Mouse (Mus musculus): ENCODE results near the gene Ppih.
"Not testable (repeated sequence)": the region's sequence is repeated elsewhere in the genome, so short reads cannot be mapped to it uniquely, and the experiment has no call there.

Ppih gene

DNA sequence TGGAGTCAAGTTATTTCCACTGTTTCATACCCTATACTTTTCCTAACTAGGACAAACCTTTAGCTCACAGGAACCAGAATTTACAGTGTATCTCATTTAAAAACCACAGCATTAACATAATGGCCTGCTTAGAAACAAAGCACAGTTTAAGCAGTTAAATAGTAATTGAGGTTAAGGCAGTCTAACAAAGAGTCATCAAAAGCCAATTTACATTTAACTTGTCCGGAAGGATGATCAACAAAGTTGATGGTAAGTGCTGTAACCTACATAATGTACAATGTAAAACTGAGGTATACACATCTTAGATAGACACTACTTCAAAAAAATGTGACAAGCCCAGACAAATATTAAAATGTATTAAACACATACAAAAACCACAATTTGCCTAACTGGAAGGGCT is 28.4 kb downstream of the Ppih start:
- no peak for DNase-seq (ENCODE audit: low spot score)

DNA sequence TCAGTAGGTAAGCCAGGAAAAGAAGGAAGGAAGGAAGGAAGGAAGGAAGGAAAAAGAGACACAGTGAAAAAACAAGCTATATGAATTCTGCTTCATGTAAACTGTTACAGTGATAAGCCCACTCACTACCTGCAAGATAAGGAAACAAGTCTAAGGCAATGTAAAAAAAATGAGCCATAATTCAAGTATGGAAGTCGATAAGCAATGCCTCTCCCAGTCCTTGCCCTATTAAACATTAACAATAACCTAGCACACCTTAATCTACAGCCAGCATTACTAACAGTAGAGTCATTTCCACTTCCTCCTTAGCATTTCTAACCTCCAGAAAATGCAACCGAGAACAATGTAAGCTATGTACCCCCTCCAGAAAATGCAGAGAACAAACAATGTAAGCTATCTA is 35.0 kb downstream of the Ppih start:
- DNase-seq (ENCODE audit: low spot score) = no peak

- no peak for DNase-seq (ENCODE audit: low spot score)
These were observed 35.5 kb downstream of the Ppih start for GRCm38 (mm10) chr4:119284861-119285260.

DNA sequence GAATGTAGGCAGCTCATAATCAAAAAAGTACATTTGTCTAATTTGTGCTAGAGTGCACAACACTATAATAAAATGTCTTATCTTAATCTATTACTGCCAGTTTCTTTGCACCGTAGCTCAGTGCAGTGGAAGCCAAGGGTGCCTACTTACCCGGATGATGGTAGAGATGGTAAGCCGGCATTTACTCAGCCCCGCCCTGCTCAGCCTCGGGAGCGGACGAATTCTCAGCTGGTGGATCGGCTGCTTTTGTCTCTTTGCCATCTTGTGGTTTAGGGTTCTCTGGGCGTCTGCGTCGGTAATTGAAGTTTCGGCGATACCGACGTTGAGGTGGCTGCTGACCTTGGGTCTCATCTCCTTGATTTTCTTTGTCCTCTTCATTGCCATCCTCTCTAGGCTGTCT is 41.6 kb downstream of the Ppih start:
- DNase-seq (ENCODE audit: low spot score) = not testable (repeated sequence)

DNA sequence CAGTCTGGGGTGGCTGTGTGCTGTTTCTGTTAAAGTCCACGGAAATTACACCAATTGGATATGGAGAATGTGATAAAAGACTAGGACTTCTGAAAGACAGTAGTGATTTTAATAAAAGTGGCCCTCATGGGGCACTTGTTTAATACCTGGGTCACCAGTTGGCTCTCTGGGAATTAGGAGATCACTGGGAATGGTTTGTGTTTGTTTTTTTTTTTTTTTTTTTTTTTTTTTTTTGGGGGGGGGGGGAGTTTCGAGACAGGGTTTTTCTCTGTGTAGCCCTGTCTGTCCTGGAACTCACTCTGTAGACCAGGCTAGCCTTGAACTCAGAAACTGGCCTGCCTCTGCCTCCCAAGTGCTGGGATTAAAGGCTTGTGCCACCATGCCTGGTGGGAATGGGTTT is 44.6 kb downstream of the Ppih start:
- DNase-seq (ENCODE audit: low spot score) = no peak

- no peak for DNase-seq (ENCODE audit: low spot score)
These were observed 45.1 kb downstream of the Ppih start for GRCm38 (mm10) chr4:119275226-119275625.

DNA sequence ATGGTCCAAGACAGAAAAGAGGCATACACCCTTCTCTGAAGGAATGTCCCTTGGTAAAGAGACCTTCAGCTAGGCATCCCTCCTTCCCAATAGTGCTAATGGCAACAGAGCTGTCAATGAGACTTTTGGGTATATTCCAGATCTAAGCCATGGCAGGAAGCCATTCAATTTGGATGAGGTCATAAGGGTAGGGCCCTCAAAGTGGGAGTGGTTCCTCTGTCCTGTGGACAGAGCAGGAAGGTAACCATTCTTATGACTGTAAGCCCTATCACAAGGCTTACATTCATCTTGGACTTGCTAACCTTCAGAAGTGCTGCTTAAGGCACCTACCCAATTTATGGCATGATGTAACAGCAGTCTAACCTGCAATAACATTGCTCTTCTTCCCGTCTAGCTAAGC is 45.7 kb downstream of the Ppih start:
- DNase-seq (ENCODE audit: low spot score) = no peak

- DNase-seq (ENCODE audit: low spot score) = no peak
These were observed 53.7 kb downstream of the Ppih start for GRCm38 (mm10) chr4:119266606-119267005.

- no peak for DNase-seq (ENCODE audit: low spot score)
These were observed 56.9 kb downstream of the Ppih start for GRCm38 (mm10) chr4:119263459-119263858.

GRCm38 (mm10) chr4:119262483-119262882 is 57.9 kb downstream of the Ppih start:
- DNase-seq (ENCODE audit: low spot score) = no peak

GRCm38 (mm10) chr4:119261087-119261713 is 59.1 kb downstream of the Ppih start:
- DNase-seq (ENCODE audit: low spot score) = no peak

DNA sequence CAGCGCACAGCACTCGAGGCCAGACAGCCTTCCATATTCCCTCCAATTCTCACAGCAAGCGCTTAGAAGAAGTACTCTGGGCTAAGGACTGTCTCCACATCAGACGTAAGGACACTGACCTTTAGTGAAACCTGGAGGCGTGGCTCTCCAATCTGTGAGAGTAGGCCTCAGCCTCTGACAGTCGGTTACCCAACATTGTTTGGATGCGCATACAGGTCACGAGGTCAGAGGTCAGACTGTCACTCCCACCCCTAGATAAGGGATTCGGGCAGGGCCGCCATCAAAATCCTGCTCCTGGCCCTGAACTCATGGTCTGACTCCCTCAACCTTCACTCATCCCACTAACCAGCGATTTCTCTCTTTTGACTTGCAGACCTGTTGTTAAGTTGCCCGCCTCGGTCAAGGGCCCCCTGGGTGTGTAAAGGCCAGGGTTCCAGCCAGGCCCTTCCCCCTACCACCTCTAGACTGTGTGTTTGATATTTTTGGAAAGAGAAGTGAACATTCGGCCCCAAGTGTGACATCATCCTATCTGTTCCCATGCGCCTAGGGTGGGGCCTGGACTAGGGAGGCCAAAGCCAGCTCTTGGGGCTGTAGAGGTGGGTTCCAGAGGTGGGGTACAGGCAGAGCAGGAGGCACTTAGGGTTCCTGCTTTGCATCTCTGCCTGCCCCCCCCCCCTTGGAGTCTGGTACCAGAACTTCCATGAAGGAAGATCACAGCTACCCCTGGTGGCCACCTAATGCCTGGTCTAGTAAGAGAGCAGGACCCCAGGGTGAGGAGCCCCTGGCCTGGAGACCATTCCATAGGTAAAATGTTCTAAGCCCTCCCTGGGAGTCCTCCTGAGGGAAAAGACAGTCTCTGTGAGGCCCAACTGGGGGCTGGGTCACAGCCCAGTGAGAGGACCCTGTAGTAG is 60.7 kb downstream of the Ppih start:
- DNase-seq (ENCODE audit: low spot score) = no peak

- no peak for DNase-seq (ENCODE audit: low spot score)
These were observed 63.3 kb downstream of the Ppih start for GRCm38 (mm10) chr4:119257083-119257482.

DNA sequence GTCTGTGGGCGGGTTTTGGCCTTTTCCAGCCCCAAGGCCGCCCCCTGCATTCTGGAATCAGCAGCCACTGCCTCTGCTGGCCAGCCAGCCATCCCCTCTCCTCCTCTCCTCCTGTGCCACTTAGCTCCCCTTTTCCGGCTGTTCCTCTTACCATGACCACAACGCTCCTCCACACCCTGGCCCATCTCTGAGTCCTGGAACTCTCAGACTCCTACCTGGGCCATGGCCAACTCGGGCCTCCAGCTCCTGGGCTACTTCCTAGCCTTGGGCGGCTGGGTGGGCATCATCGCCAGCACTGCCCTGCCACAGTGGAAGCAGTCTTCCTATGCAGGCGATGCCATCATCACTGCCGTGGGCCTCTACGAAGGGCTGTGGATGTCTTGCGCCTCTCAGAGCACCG is 65.0 kb downstream of the Ppih start, which contains the start of gene Cldn19:
Gene Cldn19 (plus strand): TSS at position 64 of the 400 bp plus-strand sequence.
- DNase-seq (ENCODE audit: low spot score) = no peak

DNA sequence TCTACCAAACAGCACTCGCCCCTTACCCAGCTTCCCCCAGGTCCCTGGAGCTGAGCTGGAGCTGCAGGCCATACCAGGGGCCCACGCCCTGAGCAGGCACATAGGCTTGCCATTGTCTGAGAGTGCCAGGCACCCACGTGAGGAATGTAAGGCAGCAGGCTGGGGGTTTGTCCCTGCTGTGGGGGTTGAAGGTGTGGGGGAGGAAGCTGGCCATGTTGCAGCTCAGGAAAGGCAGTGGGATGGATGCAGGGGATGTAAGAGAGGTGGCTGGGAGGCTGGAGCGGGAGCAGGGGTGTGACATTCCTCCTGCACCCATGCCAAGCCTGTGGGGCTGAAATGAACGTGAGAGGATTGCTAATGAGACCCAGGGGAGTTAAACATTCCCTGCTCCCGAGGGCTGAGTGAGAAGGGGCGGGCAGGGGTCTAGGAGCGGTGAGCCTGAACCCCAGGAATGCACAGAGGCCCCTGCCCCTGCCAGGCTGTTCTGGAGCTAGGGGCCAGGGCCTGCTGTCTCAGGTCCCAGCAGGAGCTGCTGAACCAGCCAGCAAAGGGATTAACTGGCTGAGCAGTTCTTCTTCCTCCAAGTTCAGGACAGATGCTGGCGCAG is 66.2 kb downstream of the Ppih start:
- DNase-seq (ENCODE audit: low spot score) = no peak

DNA sequence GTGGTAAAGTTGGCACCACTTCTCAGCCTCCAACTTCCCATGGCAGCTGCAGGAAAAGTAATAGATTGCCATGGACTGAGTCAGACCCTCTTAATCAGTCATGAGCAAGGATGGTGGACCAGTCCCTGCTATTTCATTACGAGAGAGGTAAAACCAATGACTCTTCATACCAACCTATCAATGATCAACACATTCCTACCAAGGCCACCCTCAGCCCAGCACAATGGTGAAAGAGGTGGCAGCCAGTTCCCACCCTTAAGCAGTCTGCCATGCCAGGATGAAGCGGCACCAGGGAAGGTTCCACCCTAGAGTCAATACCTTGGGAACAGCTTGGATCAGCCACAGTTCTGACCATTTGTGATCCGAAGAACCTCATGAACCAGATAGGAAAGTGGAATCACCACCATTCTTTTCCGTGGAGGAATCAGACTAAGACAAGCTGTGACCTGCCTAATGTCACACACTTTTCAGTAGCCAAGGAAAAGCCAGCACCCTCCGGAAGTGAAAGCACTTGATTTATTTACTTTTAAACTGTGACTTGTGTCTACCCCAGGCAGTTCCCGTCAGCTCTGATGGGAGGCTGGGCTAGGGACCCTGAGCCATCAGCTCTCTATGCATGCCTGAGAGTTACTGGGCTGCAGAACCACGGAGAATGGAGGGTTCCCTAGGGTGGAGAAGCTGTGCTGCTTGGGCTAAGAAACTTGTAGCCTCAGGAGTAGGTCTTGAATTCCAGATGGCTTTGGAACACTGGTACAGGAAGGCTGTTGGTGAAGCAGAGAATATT is 68.1 kb downstream of the Ppih start:
- no peak for DNase-seq (ENCODE audit: low spot score)
